Mouse (Mus musculus): ENCODE measurements at regions not wholly inside any gene's neighbourhood (a gene's known extent, or its start where the extent isn't known, plus 50 kb on each side); places are given as distances from the start of the nearest gene placed in this dataset.

- DNase-seq (ENCODE audit: low spot score in 2 of 2) = no peak
Observed at GRCm38 (mm10) chr12:10256385-10256784, 113.4 kb upstream of the Nt5c1b start.

- no peak for DNase-seq (ENCODE audit: low spot score in 2 of 2)
Observed at GRCm38 (mm10) chr12:10266201-10266600, 103.6 kb upstream of the Nt5c1b start.

GRCm38 (mm10) chr12:10272038-10272437, 97.7 kb upstream of the Nt5c1b start:
- DNase-seq (ENCODE audit: low spot score in 2 of 2) = no peak

- DNase-seq (ENCODE audit: low spot score in 2 of 2) = no peak
Observed at GRCm38 (mm10) chr12:10275226-10275625, 94.5 kb upstream of the Nt5c1b start.

- no peak for DNase-seq (ENCODE audit: low spot score in 2 of 2)
Observed at GRCm38 (mm10) chr12:10292646-10293045, 77.1 kb upstream of the Nt5c1b start.

GRCm38 (mm10) chr12:10305970-10306369, 63.8 kb upstream of the Nt5c1b start:
- DNase-seq (ENCODE audit: low spot score in 2 of 2) = no peak

Measured in urinary bladder, adult 18-20 months (tissue).